Mouse (Mus musculus) 3T3-L1 (cell line): ENCODE data around the gene Cib4.
A peak's percentile ranks its signal among the peaks of the same experiment; 100 is the strongest.

Source experiments
- DNase-seq: peaks from one replicate; pipeline ENCODE4 v3.0.0-alpha.2; 2015; ENCODE audit warnings: low read depth, low spot score

Gene Cib4

DNA sequence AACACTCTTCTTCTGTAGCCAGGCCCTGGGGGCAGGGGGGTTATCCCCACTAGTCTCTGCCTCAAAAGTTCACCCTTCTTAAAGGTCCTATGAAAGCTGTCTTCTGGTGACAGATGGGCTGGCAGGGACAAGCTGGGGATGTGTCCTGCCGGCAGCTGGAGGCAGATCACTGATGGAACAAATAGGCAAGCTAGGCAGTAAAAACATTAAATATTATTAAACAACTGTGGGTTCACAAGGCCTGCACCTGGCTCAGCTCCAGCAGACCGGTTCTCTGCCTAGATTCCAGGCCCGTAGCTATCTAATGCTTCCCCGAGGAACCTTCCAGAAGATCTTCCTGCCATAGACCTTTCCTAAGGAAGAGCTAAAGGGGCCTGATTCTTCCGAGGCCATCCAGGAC, 27.5 kb downstream of the Cib4 start:
- no peak for DNase-seq

DNA sequence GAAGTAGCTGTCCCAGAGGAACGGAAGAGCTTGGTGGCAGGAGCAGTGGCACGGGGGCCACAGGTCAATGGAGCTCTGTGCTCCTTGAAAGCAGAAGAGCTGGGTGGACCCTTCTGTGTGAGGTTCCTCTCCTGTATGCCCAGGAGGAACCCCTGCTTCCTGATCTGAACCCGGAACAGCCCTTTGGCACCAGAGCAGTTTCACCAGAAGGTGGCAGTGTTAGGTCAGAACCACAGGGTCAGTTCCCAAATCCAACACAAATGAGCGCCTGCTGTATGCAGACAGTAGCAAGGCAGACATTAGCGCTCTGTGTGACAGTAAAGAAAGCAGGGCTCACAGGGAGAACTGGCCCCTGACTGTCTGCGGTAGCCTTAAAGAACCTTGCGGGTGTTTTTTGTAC, 29.3 kb downstream of the Cib4 start:
- peak; percentile 87 for DNase-seq

DNA sequence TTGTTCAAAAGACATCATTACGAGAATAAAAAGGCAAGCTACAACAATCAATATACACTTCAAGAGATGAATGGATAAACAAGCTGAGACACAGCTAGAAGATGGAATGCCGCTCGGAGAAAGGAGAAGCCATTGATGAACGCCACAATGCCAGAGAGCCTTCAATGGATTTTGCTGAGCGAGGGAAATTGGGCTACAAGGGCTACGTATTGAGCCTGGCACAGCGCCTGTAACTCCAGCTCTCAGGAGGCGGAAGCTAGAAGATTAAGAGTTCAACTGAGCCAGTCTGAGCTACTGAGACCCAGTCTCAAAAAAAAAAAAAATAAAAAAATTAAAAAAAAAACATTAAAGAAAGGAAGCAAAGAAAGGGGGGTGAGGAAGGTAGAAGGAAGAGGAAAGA, 32.5 kb downstream of the Cib4 start:
- DNase-seq, result no peak

DNA sequence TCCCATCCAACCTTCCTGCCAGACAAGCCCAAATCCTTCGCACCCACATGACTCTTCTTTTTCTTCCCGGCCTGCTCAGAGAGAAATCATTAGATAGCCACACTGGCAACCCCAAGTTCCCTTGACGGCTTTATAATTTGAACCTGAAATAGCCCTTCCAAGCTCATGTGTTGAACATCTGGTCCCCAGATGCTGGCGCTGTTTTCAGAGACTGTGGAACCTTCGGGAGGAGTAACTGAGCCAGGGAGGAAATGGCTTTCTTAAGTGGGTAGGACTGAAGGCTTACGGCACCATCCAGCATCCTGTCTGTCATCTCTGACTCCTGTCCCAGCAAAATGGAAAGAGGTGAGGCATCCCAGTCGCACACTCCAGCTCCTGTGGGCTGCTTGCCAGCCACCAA, 48.3 kb downstream of the Cib4 start:
- DNase-seq, result peak; percentile 30

DNA sequence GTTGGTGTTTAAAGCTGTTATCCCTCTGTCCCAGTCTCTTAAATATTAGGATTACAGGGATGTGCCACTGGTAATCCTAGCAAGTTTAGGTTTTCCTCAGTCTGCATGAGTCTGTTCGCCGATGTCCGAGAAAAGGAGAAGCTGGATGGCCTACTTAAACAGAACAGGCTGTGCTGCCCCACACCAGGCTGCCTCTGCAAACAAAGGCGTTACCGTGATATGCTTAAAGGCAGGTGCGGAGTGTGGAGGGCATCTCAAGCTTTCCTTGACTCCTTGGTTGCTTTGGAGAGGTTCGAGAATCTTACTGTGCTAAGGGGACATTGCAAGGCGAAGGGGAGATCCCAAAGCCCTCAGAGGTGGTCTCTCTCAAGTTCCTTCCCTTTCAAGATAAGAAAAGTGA, 48.8 kb downstream of the Cib4 start:
- no peak for DNase-seq

DNA sequence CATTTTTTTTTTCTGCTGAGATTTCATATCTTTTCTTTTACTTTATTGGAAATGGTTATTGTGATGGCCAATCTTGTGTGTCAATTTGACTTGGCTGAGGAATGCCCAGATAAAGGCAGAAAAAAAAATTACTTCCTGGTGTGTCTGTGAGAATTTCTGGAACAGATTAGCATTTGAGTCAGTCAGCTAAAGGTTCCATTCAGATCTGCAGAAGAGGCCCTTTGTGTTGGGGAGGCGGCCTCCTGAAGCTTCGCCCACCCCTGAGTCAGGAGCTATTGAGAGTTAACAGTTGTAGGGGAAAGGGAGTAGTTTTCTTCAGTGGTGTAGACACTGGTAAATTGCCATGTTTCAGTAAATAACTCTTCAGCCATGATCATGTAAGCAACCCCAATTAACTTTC, 50.3 kb downstream of the Cib4 start:
- DNase-seq, result no peak

DNA sequence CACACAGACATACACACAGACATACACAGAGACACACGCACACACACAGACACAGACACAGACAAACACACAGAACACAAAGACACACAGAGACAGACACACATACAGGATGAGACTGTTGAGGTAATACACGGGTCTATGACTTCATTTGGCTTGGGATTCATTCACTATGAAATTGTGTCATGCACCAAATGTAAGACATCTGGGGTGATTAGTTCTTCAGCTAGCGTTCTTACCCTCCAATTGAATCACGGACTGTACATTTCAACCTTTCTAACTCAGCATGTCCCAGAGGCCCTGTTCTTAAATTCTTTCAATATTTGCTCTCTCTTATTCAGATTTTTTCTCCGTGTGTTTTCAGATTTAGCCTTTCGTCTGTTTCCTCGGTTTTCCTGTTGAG, 51.0 kb downstream of the Cib4 start:
- no peak for DNase-seq

DNA sequence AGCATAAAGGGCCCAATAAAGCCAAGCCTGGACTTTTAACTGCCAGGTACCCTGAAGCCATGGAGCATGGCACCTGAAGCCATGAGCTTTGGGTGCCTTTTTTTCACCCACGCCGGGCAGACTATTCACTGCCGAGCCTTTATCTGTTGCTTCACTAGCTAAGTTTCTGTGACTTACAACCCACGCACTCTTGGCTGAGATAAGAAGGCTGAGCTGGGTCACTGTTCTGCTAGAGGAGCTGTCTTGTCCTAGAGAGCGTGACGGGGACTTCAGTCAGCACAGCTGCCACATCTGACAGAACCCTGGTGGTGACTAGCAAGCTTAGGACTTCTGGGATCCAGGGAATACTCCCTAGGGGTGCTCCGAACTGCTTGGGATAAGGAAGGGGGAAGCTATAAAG, 51.9 kb downstream of the Cib4 start:
- no peak for DNase-seq

DNA sequence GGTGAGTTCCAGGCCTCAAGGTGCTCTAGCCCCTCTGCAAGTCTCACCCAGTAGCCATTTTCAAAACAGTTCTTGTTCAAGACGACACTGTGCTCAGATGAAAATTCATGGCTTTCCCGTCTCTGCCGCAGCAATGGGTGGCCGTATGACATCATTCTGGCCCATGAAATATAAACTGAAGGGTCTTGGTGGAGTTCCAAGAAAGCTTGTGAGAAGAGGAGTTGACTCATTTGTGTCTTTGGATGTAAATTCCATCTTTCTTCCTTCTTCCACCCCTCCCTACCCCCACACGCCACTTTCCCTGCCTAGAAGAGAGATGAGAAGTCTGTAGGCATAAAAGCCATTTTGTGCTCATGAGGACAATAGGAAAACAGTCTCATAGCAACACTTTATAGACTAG, 54.8 kb downstream of the Cib4 start:
- peak; percentile 30 for DNase-seq

DNA sequence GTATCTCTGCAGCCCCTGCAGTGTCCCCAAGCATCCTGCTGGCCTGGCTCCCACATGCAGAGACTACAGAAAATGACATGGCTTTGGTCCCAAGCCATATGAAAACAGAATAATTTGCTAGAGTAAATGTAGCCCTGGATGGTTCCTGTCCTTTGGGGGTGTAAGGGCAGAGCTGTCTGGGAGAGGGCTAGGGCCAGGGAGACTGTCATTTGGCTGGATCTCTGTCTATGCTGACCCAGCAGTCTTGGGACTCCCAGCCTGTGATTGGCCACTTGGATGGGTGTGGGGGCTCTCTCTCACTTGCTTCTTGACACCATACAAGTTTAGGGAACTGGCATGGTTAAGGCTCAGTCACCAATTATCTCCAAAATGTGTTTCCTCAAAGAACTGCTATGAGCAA, 55.4 kb downstream of the Cib4 start:
- no peak for DNase-seq

DNA sequence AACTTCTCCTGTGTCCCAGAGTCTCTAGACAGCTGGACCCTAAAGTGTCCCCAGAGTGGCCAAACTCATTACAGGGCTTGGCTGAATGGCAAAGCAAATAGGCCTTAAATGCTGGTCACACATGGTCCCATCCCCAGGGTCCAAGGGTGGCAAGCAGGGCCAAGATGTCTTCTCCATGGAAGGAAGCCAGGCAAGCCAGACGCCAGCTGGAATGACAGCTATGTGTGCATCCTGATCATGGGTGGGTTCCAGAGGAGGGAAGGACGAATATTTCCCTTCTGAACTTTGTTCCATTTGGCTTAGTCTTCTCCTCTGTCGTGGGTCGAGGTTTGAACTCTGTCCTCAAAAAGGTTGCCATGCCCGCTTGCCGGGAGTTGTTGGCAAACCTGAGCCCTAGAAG, 60.5 kb downstream of the Cib4 start:
- no peak for DNase-seq

DNA sequence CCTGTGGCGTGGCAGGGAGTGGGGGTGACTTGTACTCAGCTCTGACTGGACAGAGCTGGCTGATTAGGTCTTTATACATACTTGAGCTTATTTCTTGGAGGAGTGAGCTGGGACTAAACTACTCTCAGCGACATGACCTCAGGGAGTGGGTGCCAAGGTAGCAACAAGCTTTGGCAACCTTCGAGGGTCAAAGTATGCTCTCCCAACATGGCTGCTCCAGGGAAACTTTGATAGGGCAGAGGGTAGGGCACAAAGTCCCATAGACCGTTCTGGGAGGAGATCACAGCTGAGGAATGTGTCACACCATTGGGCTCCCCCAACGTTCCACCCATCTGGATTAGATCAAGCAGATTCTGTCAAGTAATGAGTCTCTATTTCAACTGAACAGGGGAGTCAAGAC, 61.0 kb downstream of the Cib4 start:
- no peak for DNase-seq

DNA sequence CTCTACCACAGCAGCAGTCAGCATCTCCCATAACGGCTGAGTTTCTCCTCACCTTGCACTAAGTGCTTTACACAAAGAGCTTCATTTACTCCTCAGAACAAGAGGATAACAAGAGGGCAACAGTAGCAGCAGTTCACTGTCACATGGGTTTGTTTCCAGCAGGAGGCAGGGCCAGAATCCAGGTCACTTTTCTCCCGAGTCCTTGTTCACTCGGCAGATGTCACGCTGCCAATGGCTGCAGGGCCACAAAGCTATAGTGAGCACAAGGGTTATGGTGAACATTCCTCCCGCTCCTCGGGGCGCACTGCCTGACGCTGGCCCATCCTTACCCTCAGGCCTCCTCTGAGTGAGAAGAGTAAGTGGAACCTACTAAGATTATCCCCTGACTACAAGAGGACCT, 62.1 kb downstream of the Cib4 start:
- no peak for DNase-seq

DNA sequence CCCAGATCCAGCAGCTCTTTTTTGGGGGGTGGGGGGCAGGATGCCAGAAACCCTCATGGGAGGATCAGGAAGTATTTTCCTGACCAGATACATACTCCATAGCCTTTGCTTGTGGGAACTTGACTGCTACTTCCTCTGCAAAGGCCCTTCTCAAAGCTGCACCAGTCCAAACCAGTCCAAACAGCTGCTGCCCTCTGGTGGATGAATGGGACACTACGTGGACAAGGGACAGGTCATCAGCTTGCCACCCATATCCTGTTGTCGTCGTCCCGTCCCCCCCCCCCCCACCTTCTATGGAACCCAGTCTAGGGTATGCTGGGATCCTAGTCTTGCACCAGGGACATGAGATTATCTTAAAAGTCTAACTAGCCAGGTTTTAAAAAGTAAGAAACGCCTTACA, 63.3 kb downstream of the Cib4 start:
- peak; percentile 85 for DNase-seq

DNA sequence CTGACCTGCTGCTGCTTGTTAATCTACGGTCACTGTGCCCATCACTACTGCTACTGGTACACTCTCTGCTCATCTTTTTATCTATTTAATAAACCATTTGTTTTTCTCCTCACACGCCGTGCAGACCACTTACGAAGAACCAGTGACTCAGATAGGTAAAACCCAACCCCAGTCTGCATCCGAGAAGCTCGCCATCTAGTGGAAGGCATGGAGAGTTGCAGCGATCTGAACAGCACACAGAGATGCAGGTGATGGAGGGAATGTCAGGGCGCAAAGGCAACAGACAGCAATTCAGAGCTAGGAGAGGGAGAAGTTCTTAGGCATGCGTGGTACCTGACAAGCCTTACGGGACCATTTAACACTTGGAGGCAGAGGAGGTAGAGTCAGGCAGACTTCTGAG, 69.1 kb downstream of the Cib4 start:
- DNase-seq, result peak; percentile 34

DNA sequence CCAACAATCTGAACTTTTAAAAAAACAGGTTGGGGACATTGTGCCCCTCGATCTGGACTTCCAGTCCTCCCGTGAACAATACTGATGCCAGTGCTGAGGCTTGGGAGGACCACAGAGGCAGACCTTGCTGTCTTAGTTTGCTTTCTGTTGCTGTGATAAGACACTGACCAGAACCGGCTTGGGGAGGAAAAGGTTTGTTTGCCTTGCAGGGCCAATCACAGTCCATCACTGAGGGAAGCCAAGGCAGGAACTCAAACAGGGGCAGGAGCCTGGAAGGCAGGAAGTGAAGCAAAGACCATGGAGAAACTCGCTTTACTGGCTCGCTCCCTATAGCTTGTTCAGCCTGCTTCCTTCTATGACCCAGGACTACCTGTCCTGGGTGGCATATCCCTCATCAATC, 73.5 kb downstream of the Cib4 start:
- DNase-seq, result no peak

DNA sequence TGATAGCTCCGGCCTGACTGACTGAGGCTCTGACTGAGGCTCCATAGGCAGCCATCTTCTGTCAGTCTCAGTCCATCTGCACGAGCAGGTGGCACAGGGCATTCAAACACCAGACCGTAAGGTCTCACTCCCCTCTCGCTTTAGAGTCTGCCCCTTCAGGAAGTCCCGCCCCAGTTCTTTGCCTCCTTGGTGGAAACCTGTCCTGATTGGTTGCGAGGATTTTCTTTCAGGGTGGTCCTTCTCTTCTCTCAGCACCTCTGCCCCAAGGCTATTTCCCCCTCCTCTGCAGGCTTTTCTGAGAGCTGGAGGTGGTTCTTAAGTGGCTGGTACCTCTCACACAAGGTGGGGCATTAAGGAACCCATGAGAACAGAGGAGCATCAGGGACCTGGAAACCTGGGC, 75.2 kb downstream of the Cib4 start:
- DNase-seq, result no peak

DNA sequence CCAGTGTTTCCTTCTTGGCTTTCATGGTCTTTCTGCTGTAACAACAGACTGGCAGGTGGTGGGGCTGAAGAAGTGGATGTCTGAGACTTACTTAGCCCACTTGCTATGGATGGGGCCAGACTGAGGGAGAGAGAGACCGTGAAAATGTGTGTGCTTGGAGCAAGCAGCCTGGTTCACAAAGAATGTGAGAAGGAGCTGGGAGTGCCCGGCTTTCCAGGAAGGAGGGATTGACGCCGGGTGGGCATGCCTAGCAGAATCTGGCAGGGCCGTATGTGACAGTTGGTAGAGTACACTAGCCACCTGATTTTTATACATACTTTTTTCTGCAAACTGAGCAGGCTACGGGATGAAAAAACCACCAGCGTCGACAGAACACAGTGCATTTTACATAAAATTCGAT, 79.3 kb downstream of the Cib4 start:
- no peak for DNase-seq

DNA sequence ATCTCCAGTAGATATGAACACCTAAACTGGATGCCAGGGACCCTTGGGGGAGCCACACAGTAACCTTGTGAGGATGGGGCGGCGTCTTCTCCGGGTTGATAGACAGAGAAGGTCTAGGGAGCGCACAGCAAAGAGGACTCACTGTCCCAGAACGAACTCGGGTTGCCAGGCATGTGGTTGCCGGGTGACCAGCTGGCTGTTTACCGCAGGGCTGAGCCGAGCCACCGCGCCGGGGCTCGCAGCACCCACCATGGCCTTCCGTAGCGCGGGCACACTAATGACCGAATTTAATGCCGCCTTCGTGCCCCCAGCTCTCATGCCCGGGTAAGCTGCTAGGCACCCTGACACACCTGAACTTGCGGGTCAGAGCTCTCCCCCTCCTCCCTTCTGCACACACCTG, 79.8 kb downstream of the Cib4 start, which contains the start of gene 1700001C02Rik:
TSS of gene 1700001C02Rik (plus strand) at position 187 of the 400 bp plus-strand sequence.
- DNase-seq, result no peak

DNA sequence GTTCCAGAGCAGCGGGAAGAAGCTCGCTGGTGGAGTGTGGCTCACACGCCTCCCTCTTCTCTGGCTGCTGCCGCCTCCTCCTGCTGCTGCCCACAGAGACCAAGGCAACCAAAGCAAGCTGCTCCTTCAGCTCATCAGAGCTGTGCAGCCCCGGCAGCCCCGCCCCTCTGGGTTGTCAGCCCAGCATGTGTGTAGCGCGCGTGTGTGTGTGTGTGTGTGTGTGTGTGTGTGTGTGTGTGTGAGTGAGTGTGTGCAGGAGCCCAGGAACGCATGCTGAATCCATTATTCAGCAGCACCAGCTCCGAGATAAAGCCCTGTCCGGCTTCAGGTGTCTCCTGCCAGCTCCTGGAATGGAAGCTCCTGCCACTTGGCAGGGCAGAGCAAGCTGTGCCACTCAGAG, 83.8 kb downstream of the Cib4 start, which contains the start of gene Otof:
TSS of gene Otof (minus strand) at position 112 of the 400 bp plus-strand sequence.
- no peak for DNase-seq

DNA sequence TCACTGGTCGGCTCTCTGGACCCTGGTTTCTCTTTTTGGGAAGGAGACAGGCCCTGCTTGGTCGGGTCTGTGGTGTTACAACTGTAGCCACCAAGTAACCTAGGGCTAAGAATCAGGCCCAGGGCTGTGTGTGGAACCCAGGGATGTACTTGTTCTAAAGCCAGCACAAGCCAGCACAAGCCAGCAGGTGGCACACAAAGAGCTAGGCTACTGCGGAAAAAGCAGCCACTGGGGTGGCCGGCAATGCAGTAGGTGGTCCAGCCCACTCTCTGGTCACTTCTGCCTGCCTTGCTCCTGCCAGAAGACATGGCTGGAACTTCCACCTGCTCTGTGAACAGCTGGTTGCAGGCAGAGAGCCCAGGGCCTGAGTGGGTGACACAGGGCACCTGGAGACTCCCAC, 85.5 kb downstream of the Cib4 start:
- DNase-seq, result no peak

DNA sequence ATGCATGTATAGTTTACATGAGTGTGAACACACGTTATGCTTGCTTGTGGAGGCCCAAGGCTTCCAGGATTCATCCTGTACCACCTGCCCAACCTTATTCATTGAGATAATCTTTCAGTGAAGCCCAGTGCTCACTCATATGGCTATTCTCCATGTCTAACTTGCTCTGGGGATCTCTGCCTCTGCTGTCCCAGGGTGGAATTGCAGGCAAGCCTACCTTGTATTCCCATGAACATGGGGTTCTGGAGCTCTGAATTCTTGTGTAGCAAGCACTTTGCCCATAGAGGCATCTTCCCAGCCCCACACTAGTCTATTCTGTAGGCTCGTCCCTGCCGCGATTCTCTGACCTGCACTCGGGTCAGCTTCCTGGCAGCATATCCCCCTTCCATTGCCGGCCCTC, 89.6 kb downstream of the Cib4 start:
- no peak for DNase-seq

DNA sequence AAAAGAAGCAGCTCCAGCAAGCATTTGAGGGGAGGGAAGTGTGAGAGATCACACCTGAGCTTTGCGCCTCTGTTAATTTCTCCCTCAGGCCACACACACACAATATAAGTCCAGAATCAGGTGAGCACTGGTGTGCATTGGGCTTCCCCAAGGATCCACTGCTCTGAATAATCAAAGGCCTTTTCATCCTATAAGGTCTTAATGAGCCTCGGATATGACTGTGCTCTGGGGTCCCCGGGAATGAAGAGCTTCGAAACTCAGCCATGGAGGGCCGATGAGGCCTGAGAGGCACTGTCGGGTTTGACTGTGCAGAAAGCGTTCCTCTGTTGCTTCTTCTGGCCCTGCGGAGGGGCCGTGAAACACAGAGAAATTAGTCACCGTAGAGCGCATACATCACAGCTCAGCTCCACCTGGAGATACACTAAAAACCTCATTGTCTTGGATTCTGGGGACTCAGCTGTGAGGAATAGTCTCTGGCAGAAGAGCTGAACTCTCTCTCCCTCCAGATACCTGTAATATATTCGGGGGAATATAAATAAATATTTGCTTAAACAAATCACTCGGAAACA, 101.2 kb downstream of the Cib4 start:
- no peak for DNase-seq

DNA sequence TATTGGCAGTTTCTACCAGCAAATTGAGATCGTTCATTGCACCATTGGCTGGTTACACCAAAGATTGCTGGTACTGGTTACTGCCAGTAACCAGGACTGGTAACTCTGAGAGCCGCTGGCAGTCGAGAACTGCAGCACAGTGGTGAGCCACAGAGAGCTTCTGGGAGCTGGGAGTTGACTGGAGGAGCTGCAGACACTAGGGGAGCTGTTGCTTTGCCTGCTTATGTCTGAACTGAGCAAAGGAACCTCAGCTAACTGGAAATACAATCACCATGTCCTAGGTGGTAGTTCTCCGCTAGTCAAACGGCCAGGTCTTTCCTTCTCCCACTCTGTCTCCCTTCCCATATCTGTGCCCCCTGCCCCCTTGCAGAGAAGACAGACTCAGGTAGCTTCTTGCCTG, 103.4 kb downstream of the Cib4 start:
- peak; percentile 17 for DNase-seq
